Mouse (Mus musculus) left cerebral cortex, adult 9 months (tissue): ENCODE measurements around the gene Npc1l1.
"Not testable (repeated sequence)": the region's sequence is repeated elsewhere in the genome, so short reads cannot be mapped to it uniquely, and the experiment has no call there.

ENCODE experiments used
- DNase-seq, 2 experiments: peaks; one replicate each; pipeline ENCODE4 v3.0.0; 2022; ENCODE audit warnings: low spot score in 2 of 2

Npc1l1 gene

GRCm38 (mm10) chr11:6230012-6230411, at the start of gene Npc1l1:
Npc1l1 (minus strand) TSS chr11:6230143.
- no peak for DNase-seq

GRCm38 (mm10) chr11:6276466-6276865, 46.5 kb upstream of the Npc1l1 start:
- DNase-seq: no peak

GRCm38 (mm10) chr11:6275094-6275484, 45.1 kb upstream of the Npc1l1 start:
- DNase-seq: no peak

GRCm38 (mm10) chr11:6274387-6275093, 44.6 kb upstream of the Npc1l1 start, which contains the start of gene Tmed4:
Tmed4 (minus strand) TSS chr11:6274870.
- peak; percentile 87 to 99 for DNase-seq

GRCm38 (mm10) chr11:6273607-6274006, 43.7 kb upstream of the Npc1l1 start:
- DNase-seq: no peak

- DNase-seq: peak; percentile 91 to 95
These were observed 37.6 kb upstream of the Npc1l1 start, which contains the start of gene Ddx56 for GRCm38 (mm10) chr11:6267320-6268254. Ddx56 (minus strand) TSS chr11:6267772.

GRCm38 (mm10) chr11:6266621-6267020, 36.7 kb upstream of the Npc1l1 start:
- DNase-seq: no peak

GRCm38 (mm10) chr11:6261434-6262082, 31.6 kb upstream of the Npc1l1 start:
- DNase-seq: peak in 1 of 2 experiments; percentile 76

- DNase-seq: no peak
These were observed 29.5 kb upstream of the Npc1l1 start for GRCm38 (mm10) chr11:6259413-6259812.

GRCm38 (mm10) chr11:6256490-6257072, 26.6 kb upstream of the Npc1l1 start:
- DNase-seq: no peak

GRCm38 (mm10) chr11:6254602-6255001, 24.7 kb upstream of the Npc1l1 start:
- DNase-seq: not testable (repeated sequence)

- no peak for DNase-seq
These were observed 22.9 kb upstream of the Npc1l1 start for GRCm38 (mm10) chr11:6252824-6253223.

- no peak for DNase-seq
These were observed 22.3 kb upstream of the Npc1l1 start for GRCm38 (mm10) chr11:6252248-6252647.

- DNase-seq: no peak
These were observed 14.8 kb upstream of the Npc1l1 start for GRCm38 (mm10) chr11:6244707-6245106.

- no peak for DNase-seq
These were observed 3.1 kb upstream of the Npc1l1 start for GRCm38 (mm10) chr11:6233025-6233424.

GRCm38 (mm10) chr11:6224541-6225229, 5.3 kb downstream of the Npc1l1 start:
- DNase-seq: peak; percentile 47 to 72

- DNase-seq: no peak
These were observed 7.8 kb downstream of the Npc1l1 start for GRCm38 (mm10) chr11:6222187-6222586.

- DNase-seq: no peak
These were observed 10.0 kb downstream of the Npc1l1 start for GRCm38 (mm10) chr11:6219967-6220366.

- no peak for DNase-seq
These were observed 11.6 kb downstream of the Npc1l1 start for GRCm38 (mm10) chr11:6218189-6218896.

GRCm38 (mm10) chr11:6216834-6217233, 13.1 kb downstream of the Npc1l1 start:
- DNase-seq: no peak
